Mouse (Mus musculus): ENCODE data around the gene Dmxl2.

Dmxl2 gene

GRCm38 (mm10) chr9:54499291-54499690 is 2.1 kb downstream of the Dmxl2 start:
- peak; percentile 29 for DNase-seq

GRCm38 (mm10) chr9:54490431-54490830 is 11.0 kb downstream of the Dmxl2 start:
- DNase-seq: no peak

DNA sequence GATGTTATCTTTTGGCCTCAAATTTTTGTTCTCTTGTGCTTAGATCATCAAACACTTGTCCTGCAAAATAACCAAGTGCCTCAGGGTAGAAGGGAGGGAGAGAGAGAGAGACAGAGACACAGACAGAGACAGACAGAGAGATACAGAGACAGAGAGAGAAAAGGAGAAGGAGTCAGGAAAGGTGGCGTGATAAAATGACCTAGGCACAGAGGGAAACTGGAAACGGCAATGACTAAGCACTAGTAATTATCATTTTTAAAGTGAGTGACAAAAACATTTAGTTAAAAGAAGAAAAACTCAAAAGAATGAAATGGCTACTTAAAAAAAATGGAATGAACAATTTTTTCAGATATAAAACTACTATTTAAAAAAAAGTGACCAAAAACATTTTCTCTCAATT is 11.8 kb downstream of the Dmxl2 start:
- DNase-seq: no peak

DNA sequence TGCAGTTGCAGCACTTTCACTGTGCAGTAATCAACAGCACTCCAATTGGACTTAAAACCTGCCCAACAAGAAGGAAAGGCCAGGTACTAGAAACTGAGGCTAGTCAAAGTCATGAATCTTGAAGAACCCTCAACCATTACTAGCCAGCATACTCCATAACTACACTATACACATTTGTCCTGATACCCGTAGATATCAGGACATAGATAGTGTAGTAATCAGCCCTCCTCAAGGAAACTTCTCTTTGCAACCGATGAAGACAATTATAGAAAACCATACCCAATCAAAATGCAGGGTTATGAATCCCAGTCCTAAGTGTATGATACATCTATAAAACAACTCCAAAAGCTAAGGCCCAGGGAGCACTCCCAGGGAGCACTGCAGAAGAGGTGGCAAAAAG is 16.5 kb downstream of the Dmxl2 start:
- no peak for DNase-seq

DNA sequence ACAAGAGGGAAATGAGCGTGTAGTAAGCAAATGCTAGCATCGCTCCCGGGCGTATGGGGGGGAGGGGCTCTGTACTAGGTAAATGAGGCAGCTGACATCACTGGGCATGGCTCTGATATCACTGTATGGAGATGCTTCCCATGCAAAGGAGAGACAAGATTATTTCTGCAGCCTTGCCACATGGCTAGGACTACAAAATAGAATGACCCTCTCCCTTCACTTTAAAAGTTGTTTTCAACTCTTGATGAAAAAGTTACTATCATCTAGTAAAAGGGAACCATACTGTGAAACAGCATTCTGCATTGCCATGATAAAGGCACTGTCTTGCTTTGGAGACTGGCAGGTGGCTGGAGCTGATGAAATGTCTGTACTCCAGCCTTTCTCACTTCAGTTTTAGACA is 18.2 kb downstream of the Dmxl2 start:
- no peak for DNase-seq

DNA sequence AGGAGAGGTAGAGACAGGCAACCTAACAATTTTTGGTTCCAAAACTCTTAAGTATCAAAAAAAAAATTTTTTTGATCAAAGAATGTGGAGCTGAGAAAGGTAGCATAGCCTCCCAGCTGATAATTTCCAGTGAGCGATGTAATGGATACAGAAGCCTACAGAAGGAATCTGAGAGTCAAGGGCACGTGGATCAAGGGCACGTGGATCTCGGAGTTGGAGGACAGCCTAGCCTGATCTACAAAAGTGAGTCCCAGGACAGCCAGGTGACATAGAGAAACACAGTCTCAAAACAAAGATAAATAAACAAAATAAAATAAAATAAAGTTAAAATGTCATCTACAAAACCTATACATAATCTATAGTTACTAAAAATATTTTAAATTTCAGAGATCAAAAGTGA is 18.7 kb downstream of the Dmxl2 start:
- DNase-seq: no peak

DNA sequence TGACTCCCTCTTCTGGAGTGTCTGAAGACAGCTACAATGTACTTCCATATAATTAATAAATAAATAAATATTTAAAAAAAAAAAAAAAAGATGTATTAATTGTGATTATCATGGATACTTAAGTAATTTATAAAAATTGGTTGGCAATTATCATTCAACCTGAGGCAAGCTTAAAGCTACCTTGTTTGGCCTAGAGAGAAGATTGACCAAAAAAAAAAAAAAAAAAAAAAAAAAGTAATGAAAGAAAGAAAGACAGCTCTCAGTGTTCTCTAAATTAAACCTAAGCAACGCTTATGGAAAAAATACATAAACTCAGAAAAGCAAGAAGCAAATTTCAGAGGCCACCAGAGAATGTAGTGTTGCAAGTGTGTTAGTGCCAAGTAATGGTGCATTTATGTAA is 22.4 kb downstream of the Dmxl2 start:
- no peak for DNase-seq

DNA sequence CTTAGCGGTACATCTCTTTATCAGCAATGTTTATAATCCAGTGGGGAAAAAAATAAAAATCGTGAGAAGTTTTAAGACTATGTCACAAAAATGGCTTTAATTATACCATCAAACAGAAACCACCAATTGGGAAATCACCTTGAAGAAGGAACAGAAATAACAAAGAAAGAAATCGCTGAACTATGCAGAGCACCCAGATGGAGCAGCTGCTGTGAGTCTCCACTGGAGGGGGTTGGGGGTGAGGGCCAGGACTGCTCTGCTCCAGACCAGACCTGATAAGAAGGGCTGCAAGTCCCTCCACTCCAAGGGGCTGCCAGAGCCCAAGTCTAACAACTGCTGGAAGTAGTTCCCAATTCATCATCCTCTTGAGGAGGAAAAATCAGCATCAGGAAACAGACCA is 23.3 kb downstream of the Dmxl2 start:
- no peak for DNase-seq

DNA sequence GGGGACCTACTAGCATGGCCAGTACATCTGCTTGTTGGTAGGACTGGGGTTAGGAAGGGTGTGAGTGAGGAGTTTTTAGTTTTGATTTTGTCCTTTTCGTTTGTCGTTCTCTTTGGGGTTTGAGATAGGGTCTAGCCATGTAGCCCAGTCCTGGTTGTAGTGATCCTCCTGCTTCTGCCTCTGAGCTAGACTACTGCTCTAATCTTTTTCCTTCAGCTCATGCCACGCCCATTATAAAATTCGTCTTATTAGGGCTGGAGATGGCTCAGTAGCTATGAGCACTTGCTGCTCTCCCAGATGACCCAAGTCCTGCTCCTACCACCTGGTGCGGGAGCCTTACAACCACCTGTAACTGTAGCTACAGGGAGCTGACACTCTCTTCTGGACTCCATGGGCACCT is 26.9 kb downstream of the Dmxl2 start:
- no peak for DNase-seq

DNA sequence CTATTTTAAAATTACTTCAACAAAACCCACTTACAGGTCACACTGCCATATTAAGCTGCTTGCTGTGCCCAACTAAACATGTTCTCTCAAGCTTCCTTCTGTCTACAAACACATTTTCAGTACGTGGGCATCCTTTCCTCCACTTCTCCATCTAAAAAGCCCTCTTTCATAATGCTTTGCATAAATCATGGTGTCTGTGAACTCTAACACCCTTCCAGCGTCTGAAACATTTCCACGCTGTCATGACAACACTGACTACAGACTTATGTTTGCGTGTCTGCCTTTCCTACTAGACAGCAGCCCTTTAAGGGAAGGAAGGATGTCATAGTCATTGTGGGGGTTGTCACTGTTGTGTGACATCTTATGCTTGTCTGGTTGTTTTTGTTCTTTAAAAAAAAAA is 27.4 kb downstream of the Dmxl2 start:
- no peak for DNase-seq

- no peak for DNase-seq
These were observed 28.6 kb downstream of the Dmxl2 start for GRCm38 (mm10) chr9:54472784-54473183.

GRCm38 (mm10) chr9:54469339-54469738 is 32.1 kb downstream of the Dmxl2 start:
- no peak for DNase-seq

DNA sequence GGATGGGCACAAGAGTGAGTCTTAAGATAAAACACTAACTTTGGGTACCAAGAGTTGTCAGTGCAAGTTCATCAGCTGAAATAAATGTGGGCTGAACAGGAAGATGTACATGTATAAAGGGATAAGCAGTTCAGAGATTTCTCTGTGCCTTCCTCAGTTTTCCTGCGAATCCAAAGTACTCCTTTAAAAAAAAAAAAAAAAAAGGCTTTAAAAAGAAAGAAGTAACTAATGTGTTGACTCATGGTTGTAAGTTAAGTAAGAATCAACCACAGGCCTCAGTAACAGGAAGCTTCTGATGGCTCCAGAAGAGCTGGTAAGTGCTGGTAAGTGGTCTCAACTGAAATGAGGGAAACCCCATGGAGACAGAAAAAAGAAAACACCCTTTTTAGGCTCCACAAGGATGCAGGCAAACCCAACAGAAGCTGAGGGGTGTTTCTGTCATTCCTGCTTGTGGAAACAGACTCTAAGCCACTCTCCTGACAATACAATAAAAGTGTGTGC is 33.9 kb downstream of the Dmxl2 start:
- DNase-seq: no peak

DNA sequence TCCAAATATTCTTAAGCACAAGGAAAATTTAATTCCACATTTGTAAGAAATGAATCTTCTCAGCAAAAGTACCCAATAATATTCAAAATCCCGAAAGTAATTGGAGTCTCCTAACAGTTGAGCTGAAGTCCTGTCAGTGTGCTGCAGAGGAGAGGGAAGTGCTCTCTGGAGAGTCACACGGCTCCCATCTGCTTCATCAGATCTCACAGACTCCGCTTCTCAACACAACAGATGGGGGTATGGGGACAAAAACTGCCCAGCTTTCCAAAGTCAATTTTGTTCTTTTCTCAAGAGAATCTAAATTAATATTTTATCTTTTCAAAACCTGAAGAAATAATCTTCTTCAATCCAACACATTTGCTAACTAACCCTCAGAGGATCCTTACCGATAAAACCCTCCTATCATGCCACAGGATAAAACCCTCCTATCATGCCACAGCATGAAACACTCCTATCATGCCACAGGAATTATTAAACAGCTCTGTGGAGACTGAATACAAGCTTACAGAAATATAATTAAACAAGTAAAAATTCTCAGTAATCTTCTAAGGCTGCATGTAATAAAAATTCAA is 37.9 kb downstream of the Dmxl2 start:
- no peak for DNase-seq

DNA sequence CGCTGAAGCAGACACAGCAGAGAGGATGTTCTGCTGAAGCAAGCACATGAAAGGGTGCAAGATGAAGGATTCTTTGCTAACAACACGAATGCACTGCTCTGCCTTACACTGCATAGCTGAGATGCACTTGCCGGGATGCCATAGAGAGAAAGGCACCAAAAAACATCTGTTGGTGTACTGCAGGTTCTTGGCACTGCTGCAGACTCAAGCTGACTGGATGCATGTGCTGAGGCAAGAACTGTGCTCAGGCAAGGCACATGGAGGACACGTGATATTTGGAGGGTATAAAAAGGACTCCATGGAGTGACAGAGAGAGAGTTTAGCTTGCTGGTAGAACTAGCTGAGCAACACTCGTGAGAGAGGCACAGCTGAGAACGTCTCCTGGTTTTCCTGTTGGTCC is 62.4 kb downstream of the Dmxl2 start:
- DNase-seq: no peak

DNA sequence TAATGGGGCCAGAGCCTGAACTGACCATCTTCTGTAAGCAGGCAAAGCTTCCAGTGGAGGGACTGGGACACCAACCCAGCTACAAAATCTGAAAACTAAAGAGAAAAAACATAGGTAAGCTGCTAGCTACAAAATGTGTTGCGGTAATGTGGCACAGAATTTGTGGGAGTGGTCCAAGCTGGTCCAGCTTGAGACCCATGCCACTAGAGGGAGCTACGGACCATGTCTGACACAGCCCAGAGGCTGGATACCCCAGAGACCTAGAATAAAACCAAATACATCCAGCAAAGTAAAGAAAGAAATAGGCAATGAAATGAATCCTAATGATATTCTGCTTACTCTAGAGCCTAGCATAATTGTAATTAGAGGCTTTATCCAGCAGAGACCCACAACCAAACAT is 63.2 kb downstream of the Dmxl2 start:
- peak; percentile 16 for DNase-seq

DNA sequence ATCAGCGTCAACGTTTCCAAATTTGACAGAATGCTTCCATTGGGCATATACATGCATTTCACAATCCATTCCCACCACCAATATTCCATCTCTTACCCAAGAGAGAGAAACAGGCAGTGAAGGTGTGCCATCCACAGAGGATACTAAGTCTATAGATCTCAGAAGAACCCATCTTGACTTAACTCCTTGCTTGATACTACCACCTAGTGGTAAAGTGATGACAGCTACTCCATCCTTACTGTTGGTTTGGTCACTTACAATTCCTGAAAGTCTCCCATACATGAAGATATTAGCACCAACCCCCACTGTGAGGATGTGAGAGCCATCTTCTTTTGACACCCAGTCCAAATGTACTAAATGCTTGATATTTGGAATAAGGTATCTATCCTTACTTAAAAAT is 85.2 kb downstream of the Dmxl2 start:
- no peak for DNase-seq

DNA sequence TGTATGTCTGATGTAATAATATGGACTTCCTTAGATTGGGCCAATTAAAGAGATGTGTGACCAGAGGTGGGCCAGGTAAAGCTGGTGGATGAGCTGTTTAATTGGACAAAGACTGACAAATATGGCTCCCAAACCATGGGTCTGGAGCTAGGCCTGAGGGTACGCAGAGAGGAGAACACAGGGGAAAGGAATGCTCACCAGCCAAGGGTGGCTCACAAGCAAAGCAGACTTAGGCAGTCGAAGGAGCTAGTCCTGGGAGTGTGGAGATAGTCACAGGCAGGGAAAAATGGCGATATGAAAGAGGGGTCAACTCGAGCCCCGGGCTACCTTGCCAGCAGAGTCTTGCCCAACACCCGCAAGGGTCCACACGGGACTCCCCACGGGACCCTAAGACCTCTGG is 144.7 kb downstream of the Dmxl2 start:
- no peak for DNase-seq

GRCm38 (mm10) chr9:54342026-54342425 is 159.4 kb downstream of the Dmxl2 start:
- no peak for DNase-seq

DNA sequence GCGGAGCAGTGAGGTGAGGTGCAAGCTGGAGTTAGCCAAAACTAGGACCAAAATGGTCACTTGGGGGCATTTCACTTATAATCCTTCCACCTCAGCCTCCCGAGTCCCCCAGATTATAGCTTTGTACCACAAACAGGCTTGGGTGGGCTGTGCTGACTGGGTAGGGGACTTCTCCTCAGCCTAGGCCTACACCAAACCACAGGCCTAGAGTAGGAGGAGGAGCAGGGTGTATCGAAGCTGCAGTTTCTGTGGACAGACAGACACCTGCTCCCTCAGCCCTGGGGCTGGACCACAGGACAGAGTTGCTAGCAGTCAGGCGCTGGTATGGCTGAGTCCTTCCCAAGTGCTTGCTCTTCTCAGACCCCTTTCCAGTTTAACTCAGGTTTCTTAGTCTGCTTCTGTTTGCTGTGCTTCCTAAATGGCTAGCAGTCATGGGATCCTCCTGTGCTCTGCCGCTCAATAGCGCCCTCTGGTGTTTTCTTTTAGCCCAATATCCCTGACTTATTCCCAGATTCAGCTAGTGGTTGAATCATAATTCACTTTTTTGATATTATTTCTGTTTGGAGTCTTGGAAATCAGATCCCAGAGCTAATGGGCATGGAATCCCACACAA is 164.8 kb downstream of the Dmxl2 start:
- peak; percentile 53 for DNase-seq

DNA sequence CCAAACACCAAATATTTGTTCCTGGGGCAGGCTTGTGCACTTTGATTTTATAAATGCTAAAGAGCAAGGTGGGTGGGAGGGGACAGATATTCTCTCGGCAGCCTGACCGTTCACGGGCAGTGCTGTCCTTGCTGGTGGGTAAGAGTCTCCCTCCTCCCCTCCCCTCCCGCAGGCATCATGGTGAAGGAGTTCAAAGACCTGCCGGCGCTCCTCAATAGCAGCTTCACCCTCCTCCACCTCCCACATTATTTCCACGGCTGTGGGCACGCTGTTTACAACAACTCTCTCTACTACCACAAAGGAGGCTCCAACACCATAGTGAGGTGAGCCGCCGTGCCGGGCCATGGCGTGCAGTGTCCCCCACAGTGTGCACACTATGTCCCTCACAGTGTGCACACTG is 165.8 kb downstream of the Dmxl2 start:
- no peak for DNase-seq

- no peak for DNase-seq
These were observed 172.2 kb downstream of the Dmxl2 start for GRCm38 (mm10) chr9:54329201-54329600.

- no peak for DNase-seq
These were observed 178.0 kb downstream of the Dmxl2 start for GRCm38 (mm10) chr9:54323456-54323855.

DNA sequence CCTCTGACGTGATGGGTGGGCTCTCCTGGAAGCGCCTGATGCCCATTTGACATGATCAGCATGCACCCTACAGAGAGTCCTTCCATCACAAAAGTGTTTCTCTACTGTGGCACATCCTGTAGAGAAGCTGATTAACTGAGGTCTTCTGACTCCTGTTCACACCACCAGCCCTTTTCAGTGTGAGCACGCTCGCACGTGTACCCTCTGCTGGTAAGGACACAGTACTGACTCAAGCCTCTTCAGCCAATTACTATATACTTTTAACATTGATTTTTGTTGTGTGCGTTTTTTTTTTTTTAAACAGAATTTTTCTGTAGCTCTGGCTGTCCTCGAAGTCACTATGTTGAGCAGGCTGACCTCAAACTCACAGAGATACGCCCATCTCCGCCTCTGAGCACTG is 185.1 kb downstream of the Dmxl2 start:
- no peak for DNase-seq

All from cerebellum, adult 8-10 months (tissue).